Mouse (Mus musculus): ENCODE data around the gene Rin3.

Gene Rin3

DNA sequence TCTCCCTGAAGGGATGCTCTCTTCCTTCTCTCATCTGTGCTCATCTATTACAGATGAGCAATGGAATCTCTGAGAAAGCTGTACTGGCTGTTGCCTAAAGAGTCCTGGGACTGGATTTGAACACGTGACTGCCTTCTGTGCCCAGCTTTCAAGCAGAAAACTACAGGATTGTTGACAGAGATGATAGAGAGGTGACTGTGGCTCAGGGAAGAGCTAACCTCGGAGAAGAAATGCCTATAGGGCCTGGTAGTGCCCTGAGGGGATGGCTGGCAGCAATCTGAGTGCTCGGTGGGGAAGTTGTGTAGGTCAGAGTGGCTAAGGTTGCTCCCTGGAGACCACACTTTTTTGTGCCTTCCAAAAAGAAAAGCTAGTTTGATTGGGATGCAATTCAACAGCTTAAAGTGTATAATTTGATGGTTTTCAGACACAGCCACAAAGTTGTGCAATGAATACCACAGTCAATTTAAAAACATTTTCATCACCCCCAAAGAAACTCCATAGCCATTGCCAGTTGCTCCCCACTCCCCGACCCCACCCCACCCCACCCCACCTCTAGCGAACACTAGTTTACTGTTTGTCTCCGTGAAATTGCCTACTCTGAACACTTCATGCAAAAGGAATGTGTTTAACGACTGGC, 1.9 kb upstream of the Rin3 start:
- DNase-seq (ENCODE audit: low spot score): no peak

DNA sequence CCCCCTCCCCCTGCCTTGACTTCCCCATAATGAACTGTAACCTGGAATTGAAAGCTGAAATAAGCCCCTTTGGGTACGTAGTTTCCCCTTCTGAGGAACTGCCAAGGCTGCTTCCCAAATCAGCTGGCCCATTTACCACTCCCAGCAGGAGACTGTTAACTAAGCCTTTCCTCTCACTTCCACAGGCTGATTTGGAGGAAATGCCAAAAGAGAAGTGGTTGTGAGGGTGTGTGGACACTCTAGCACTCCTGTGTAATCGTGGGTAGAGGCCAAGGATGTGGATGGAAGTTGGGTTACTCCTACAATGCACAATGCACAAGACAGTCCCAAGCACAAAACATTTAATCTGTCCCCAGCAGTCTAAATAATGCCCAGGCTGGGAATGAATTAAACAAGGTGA, 722 bp upstream of the Rin3 start:
- DNase-seq (ENCODE audit: low spot score): no peak

DNA sequence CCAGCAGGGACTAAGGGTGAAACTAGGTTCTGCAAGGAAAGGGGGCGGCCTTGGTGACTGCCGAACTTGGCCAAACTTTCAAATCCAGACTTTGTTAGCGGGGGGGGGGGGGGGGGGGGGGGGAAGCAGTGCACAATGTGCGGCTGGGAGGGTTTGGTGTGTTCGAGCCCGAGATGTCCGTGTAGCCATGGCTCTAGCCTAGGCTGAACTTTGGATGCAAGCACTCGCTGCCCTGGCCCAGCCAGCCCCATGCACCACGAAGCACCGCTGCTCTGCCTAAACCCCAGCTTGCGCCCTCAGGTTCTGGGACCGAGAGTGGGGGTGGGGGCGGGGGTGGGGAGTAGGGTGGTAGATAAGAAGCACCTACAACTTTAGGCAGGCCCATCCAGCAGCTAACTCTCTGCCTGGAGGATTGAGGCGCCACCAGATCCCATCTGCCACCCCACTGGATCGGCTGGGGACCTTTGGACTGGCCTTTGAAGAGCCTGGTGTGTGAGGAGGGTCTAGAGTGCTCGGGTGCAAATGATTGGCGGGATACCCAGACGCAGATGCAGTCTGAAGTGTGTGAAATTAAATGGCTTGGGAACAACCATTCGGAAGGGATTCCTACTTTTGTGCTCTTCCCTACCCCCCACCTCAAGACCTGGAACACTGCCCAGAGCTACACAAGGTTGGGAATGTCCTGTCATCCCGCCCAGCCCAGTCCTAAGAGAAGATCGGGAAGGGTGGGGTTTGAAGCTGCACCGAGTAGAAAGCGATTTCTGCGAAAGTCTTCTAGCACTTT, 827 bp downstream of the Rin3 start:
- no peak for DNase-seq (ENCODE audit: low spot score)

DNA sequence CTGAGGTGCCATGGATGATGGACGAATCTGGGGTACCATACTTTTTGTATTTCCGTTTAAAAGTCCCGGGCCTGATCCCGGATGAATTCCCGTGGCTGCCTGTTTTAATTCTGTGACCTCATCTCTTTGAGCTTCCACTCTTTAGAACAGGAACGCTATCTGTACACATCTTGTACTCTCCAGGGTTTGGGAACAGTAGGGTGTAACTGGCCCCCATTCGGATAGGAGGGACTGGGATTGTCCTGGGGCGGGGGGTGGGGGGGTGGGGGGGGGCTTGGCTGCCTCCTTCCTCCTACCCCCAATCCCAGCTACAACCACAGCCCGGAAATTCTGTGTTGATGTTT, 1.4 kb downstream of the Rin3 start:
- no peak for DNase-seq (ENCODE audit: low spot score)

DNA sequence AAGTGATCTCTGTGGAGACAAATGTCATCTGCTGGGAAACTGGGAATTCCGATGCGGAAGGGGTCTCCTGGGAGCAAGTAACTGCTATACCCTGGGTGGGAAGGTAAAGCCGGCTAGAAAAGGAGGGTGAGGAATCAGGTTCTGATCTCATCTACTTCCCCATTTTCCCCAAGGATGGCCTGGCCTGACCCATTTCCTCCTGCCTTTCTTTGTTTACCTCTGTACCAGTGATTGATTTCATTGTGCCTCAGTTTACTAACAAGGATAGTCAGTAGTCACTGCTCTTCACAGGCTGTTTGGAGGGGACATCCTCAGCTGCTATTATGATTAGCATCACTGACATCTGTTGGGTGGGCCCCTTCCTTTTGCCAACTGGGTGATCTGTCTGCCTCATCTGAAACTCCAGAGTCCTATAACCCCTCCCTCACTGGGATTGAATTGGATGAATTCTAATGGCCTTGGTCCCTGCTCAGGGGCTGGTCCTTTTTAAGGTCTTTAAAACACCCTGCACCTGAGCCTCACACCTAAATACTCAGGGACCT, 1.8 kb downstream of the Rin3 start:
- DNase-seq (ENCODE audit: low spot score): no peak

DNA sequence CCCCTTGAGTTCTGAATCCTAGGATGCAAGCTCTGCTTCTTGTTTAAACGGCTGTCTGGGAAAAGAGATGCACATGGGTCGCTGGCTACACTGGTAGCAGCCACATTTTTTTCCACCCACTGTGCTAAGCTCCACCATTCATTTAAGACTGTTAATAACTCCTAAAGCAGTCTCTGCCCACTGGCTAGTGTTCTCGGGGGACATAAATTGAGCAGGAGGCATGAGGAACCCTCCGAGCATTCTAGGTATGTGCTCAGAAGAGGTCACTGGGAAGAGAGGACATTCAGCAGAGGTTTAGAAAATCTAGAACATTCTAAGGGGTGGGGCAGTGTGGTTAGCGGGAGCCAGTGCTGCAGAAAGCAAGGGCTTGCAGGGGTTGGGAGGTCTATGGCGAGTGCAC, 2.5 kb downstream of the Rin3 start:
- DNase-seq (ENCODE audit: low spot score): no peak

DNA sequence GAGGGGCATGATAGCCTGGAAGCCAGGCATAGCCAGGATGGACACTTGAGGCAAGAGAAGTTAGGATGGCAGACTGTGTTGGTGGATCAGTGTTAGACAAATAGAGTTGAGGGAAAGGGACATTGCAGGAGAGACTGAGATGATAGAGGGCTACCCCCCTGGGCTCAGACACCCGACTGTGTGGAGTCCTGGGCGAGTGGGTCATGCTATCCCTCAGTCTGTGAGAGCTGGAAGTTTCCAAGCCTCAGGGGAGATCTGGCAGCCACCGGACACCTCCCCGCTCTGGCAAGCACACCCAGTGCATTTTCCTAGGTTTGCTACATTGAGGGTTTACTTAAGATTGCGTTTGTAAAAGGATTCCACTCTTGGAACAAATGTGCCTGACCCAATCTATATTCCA, 2.9 kb downstream of the Rin3 start:
- no peak for DNase-seq (ENCODE audit: low spot score)

DNA sequence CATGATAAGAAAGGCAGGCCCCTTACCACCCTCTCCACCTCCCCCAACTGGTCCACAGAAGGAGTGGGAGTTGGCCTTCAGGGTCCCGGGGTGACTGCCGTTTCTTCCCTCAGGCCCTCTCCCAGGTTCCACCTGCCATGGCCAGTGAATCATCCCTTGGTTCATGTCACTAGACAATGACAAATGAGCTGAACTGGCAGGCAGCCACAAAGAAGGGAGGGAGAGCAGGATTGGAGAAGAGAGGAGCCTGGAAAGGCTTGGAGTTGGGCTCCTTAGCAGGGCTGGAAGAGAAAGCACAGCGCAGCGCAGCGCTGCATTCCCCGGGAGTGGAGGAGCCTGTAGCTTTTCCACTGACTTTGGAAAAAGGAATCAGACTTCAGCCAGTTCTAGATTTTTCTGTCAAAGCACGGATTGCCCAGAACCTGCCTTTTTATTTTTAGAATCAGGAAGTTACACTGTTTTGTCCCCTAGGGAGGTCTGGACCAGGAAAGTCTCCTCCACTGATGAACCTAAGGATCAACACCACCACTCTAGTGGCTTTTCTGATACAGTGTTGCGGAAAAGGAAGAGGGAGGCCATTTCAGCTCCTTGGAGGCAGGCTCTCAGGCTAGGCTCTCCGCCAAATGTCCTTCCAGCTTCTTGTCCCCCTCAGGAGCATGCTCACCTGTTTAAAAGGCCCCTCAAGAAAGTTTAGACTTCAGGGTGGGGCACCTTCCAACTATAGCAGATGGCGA, 4.0 kb downstream of the Rin3 start:
- DNase-seq (ENCODE audit: low spot score): no peak

DNA sequence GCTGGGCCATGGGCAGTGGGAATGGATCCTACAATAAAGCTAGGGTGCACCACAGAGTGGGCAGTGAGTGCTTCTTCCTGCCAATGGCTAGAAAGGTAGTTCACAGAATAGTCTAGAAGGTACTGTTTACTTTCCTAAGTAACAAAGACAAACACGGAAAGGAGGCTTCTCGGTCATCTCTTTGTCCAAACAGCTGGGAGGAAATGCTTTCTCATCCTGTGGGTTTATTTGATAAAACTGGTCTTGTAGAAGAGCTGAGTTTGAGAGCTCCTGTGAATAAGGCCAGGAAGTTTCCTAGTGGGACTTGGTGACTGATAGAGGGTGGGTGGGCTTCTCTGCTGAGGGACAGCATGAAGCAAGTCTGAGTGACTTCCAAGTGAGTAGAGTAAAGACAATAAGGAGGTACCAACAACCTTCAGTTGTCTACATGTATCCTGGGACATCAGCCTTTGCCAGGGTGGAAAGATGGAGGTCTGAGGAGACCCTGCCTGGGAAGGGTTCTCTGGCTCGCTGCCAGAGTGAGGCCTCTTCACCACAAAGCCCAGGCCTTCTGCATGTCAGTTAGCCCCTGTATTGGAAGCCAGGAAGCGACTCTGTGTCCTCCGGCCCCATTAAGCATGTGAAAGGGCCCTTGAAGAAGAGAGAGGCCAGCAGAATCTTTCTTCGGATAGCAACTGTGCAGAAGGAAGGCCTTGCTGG, 5.2 kb downstream of the Rin3 start:
- DNase-seq (ENCODE audit: low spot score): no peak

DNA sequence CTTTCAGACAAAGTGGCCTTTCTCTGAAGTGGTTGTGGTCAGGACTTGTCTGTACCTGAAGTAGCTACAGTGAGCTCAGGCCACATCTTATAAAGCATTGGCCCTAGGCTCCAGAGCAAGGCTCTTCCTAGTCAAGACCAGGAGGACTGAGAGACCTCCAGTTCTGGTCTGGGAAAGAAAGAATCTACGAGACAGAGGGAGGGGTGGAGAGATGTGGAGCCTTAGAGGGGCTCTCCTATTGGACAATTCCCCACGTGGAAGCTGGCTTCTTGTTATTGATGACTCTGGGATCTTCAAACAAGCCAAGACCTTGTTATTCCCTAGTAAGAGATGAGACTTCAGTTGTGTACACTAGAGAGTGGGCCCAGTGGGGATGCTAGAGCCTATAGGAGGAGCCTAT, 6.0 kb downstream of the Rin3 start:
- no peak for DNase-seq (ENCODE audit: low spot score)

DNA sequence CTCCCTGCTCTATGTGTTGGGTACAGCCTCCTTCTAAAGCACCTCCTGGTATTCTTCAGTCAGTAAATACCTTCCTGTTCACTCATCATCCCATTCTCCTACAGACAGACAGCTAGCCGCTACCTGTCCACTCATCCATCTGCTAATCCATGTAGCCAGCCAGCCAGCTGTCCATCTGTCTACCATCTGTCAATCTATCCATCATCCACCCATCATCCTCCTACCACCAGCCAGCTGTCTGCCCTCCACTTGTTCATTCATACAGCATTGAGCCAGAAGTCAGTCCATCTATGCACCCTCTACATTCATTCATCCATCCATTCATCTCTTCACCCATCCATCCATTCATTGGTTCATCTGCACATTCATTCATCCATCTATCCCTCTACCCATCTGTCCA, 6.7 kb downstream of the Rin3 start:
- DNase-seq (ENCODE audit: low spot score): no peak

DNA sequence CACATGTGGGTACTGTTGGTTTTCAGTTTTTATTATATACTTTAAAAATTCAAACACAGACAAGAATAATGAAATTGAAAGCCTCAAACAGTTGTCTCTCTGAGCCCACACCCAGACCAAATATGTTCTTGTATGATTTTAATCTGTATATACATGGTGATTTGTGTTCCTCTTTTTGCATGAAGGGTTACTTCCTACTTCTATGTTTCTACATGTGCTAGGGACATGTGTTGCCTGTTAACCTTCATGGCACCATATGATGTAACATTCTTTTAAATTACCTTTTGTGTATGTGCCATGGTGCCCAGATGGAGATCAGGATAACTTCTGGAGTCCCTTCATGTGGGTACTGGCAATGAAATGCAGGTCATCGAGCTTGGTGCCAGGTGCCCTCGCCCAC, 7.8 kb downstream of the Rin3 start:
- DNase-seq (ENCODE audit: low spot score): no peak

DNA sequence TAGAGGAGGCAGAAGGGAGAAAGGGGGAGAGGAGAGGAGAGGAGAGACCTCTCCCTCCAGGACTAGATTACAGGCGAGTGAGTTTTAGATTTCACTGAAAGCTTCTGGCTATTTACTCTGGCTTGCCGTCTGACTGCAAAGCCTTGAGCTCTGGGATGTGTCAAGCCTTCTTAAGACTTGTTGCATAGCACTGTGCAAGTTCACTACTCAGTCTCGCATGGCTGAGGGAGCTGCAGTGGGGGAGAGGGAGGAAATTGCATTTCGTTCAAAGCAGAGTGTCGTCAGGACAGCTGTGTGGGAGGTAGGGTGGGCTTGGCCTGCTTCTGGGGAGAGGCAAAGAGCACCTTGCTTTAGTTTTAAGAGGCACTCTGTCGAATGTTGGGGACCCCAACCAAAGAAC, 8.8 kb downstream of the Rin3 start:
- DNase-seq (ENCODE audit: low spot score): no peak

DNA sequence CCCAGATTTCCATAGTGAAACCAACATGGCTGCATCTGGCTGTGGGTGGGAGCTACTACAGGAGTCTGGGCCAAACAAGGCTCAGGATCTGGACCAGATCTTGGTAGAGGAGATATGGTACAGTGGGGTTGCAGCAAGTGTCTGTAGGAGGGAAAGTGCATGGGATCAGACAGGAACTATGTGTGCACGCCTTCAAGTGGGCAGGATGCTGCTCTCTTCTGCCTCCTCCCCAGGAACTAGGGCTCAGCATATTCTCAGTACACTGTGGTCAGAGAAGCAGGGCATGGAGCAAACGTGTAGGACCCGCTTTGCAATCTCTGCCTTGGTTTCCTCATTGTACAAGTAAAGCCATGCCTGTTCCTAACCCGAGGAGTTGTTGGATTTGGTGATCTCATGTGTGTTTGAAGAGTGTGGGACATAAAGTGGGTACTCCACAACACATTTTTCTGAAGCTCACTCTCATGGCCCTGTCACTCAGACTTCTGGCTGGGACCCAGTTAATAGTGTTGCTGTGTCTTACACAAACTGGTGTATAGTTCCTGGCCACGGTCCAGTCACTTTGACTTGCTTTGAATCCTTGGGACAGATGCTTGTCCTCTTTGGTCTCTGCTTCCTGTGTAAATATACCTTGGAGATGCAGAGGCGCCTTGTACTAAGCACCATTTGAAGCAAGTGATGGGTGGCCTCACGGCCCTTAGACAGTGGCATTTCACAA, 9.8 kb downstream of the Rin3 start:
- no peak for DNase-seq (ENCODE audit: low spot score)

DNA sequence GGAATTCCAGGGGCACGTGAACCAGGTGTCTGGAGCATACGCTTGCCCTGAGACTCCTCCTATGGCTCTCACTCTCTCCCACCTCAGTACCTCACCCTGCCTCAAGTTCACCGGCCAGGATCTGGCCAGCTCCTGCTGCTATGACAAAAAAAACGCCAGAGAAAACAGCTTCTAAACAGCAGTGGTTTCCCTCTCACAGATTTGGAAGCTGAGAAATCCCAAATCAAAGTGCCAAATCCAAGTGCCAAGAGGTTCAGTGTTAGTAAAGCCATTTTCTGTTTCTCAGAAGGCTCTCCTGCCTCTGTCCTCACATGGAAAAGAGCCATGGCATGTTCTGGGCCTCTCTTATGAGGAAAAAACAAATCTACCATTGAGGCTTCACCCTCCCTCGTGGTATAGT, 11.8 kb downstream of the Rin3 start:
- DNase-seq (ENCODE audit: low spot score): no peak

DNA sequence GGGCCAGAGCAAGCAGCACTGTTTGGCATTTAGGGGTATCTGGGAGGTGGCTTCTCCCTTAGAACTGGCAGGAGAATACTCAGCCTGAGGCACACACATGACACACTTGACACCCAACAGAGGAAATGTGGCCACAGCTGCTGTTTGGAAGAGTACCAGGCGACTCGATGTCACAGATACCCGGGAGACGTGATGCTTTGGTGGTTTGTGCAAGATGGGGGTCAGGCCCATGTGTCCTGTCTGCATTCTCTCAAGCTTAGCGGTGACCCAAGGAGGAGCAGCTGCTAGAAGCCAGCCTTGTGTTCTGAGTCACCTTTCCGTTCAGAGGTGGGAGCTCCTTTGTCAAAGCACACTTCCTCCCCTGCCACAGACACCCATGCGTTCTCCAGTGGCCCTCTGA, 12.4 kb downstream of the Rin3 start:
- no peak for DNase-seq (ENCODE audit: low spot score)

DNA sequence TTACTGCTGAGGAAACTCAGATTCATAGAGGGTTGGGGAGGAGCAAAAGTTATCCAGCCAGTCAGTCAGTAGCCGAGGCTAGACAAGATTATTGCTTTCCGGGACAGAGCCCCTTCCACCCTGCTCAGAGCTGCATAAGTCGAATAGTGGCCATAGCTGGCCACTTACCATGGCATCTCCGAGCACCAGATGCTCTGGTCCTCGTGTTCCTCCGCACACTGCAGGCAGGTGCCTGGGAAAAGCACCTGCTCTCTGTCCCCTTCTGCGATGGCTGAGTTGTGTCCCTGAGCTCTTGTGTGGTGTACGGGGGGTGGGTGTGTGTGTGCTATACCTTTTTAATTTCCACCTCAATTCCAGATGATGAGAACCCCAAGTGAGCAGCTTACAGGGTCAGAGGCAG, 12.8 kb downstream of the Rin3 start:
- DNase-seq (ENCODE audit: low spot score): no peak

DNA sequence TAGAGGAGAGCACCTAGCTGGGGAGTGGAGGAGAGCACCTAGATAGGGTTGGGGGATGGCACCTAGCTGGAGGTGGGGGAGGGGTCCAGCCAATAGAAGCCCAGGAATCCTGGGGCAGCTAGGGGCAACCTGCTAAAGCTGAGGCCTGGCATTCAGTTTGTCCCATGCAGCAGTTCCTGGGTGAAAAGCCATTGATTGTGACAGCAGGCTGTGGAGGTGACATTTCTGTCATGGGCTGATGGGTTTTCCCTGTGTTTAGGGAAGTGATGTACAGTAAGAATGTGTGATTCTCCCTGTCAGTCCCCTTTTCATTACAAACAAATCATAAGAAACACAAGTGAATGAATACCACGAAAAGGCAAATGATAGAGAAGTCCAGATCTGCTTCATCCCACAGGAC, 13.5 kb downstream of the Rin3 start:
- no peak for DNase-seq (ENCODE audit: low spot score)

DNA sequence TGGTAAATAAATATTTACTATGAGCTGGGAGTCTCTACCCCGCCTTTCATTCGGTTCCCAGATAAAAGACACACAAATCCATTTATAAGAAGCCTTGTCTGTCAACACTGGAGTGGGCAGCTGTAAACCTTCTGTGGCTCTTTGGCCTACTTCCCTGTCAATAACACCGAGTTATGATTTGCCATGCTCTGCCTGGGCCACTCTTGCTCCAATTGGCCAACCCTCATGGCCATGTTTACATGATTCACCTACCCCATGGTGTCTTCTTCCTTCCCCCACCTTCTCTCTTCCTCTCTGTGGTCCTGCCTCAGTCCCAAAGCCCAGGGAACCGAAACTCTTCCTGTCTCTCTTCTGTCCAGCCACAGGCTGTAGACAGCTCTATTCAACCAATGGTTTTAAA, 14.1 kb downstream of the Rin3 start:
- no peak for DNase-seq (ENCODE audit: low spot score)

DNA sequence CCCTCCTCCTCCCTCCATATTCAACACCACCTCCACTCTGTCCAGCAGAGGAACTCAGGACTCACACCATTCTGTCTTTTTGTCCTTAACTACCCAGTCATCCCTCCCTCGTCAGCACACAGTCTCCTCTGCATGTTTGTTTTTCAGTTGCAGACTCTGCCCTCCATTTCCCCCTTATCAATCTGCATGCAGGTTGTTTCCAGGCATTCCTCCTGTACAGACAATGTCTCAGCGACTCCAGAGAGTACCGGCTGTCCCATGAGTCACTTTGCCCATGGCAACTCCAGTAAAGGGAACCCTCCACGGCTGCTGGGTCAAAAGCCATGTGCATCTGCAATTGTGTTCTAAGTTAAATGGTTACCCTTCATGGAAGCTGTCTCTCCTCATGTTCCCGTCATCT, 16.4 kb downstream of the Rin3 start:
- DNase-seq (ENCODE audit: low spot score): no peak

DNA sequence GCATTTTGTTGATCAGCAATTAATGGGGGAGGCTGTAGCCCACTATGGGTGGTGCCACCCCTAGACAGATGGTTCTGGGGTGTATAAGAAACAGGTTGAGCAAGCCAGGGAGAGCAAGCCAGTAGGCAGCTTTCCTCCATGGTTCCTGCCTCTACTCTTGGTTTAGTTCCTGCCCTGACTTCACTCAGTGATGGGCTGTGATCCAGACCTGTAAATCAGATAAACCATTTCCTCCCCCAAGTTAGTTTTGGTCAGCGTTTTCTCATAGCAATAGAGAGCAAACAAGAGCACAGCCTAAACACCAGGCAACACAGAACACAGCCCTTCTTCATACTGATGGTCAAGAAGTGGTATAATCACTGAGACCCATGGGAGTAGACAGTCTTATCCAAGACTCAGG, 18.7 kb downstream of the Rin3 start:
- no peak for DNase-seq (ENCODE audit: low spot score)

DNA sequence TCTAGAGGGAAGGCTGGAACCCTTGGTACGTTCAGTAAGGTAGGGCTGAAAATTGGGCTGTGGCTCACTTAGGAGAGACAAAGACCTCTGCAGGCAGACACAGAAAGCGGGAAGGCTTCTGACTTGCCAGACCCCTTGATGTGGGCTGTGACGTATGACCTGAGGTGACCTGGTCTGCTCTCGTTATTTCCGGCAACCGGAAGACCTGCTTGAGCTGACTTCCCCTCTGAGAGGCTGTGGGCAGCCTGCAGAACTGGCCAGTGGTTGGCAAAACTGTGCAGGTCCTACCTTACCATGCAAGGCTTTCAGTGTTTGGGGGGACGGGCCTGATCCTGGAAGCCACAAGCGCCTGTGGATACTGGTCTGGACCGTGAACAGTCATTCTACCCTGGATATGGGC, 19.5 kb downstream of the Rin3 start:
- no peak for DNase-seq (ENCODE audit: low spot score)

All from left cerebral cortex, adult 11 months (tissue).